Mouse (Mus musculus) kidney, embryonic 15.5 days (tissue): ENCODE measurements at regions not wholly inside any gene's neighbourhood (a gene's known extent, or its start where the extent isn't known, plus 50 kb on each side); places are given as distances from the start of the nearest gene placed in this dataset.
"Not testable (repeated sequence)": the region's sequence is repeated elsewhere in the genome, so short reads cannot be mapped to it uniquely, and the experiment has no call there.

Source experiments
- ATAC-seq: fragments of 200-750 bp; cut with Nextera tagmentation; replicated peaks from 2 replicates; pipeline ENCODE4 v1.8.0; 2017; ENCODE audit warnings: moderate TSS enrichment; ENCODE audit not compliant: low FRiP score
- H3K27ac ChIP-seq: fragments of 300-500 bp; sonication (generic); 2 replicates; pipeline ENCODE4 v1.5.1; 2015; ENCODE audit warnings: mild to moderate bottlenecking, inconsistent platforms
- H3K27me3 ChIP-seq: fragments of 300-500 bp; sonication (generic); 2 replicates; pipeline ENCODE4 v1.6.1; 2015; ENCODE audit warnings: inconsistent platforms
- H3K36me3 ChIP-seq: fragments of 300-500 bp; sonication (generic); 2 replicates; pipeline ENCODE4 v1.6.1; 2015; ENCODE audit warnings: inconsistent platforms
- H3K4me1 ChIP-seq: fragments of 300-500 bp; sonication (generic); 2 replicates; pipeline ENCODE4 v1.6.1; 2015; ENCODE audit warnings: inconsistent platforms
- H3K4me2 ChIP-seq: fragments of 300-500 bp; sonication (generic); 2 replicates; pipeline ENCODE4 v1.6.1; 2015; ENCODE audit warnings: moderate library complexity, mild to moderate bottlenecking, inconsistent platforms
- H3K4me3 ChIP-seq: fragments of 300-500 bp; sonication (generic); replicated peaks from 2 replicates; pipeline ENCODE4 v1.5.1; 2015; ENCODE audit warnings: mild to moderate bottlenecking, inconsistent platforms
- H3K9ac ChIP-seq: fragments of 300-500 bp; sonication (generic); 2 replicates; pipeline ENCODE4 v1.6.1; 2015; ENCODE audit warnings: mild to moderate bottlenecking, inconsistent platforms
- H3K9me3 ChIP-seq: fragments of 300-500 bp; sonication (generic); replicated peaks from 2 replicates; pipeline ENCODE4 v1.6.1; 2016; ENCODE audit warnings: inconsistent platforms
- WGBS: fragments of 180-500 bp; shearing (Covaris S2); methylation state at CpG from one replicate; pipeline ENCODE4 v1.1.7; 2015; ENCODE audit warnings: mixed read lengths; 5-methylcytosine and 5-hydroxymethylcytosine counted together

DNA sequence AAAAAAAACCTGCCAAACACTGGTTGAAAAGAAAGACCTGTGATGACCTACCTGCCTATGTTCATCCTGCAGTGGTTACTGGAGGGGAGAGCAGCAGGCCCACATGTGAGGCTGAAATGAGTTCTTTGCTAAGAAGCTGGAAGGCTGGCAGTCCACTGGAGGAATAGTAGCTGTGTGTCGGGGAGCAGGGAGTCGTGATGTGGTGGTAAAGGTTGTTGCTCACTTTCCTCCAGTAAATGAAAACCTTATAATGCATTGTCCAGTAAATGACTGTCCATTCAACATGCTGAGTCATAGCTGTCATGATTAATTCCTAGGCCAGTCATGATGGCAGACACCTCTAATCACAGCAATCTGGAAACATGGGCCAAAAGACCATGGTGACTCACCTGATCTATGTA is 169.9 kb upstream of the Frmd6 start:
- H3K4me3 ChIP-seq = no peak overlapping the region
- ATAC-seq = no peak
- H3K9ac ChIP-seq = no peak overlapping the region
- WGBS = 85% methylated on average over 2 of the region's 2 CpGs
- H3K9me3 ChIP-seq = no peaks in the 10 kb centered on the region
- H3K27ac ChIP-seq = no peak overlapping the region
- no peaks in the 10 kb centered on the region for H3K27me3 ChIP-seq
- H3K4me2 ChIP-seq = no peak overlapping the region
- no peaks in the 10 kb centered on the region for H3K36me3 ChIP-seq
- peaks cover 2% of the 10 kb centered on the region; the same call in 1 of the 2 replicates for H3K4me1 ChIP-seq

- WGBS = 73% methylated on average over 8 of the region's 8 CpGs
- Histone ChIP-seq H3K36me3 (no peaks in the 10 kb centered on the region), H3K4me1 (peaks cover 2% of the 10 kb centered on the region; the same call in 1 of the 2 replicates), H3K9me3 (no peaks in the 10 kb centered on the region), H3K9ac (no peak overlapping the region), H3K27me3 (no peaks in the 10 kb centered on the region), H3K4me2 (no peak overlapping the region), H3K4me3 (no peak overlapping the region), H3K27ac (no peak overlapping the region)
- ATAC-seq = no peak
Observed at GRCm38 (mm10) chr12:70655900-70656544, 169.3 kb upstream of the Frmd6 start.

DNA sequence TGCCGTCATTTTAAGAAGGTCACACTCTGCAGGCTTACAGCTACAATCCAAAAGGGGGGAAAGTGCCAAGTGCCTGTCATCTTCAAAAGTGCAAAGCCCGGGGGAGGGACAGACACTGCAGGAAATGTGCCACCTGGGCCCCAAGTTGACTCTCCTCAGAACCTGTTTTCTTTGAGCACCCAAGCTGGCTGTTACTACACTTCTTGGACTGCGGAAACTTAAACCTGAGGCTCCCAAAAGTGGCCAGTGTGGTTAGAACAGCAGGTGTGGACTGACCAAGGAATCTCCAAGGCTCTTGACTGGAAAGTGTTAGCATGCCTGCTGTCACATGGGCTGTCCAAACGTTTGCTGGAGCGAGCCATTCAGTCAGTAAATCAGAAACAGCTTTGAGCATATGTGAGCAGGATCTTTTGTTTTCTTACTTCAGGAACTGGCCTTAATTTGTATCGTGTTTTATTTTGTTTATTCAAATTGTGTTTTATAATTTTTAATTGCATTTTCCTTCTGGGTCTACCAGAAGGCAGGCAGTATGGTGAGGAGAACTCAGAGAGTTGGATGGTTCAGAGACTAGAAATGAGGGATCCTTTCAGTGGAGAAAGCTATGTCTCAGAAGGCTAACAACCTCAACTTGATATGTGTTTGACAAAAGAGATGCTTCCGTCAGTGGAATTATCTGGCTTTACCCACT is 168.4 kb upstream of the Frmd6 start:
- ATAC-seq = no peak
- no peak overlapping the region for H3K27ac ChIP-seq
- 45% methylated on average over 7 of the region's 7 CpGs for WGBS
- no peak overlapping the region for H3K4me3 ChIP-seq
- no peak overlapping the region for H3K9ac ChIP-seq
- H3K4me2 ChIP-seq = no peak overlapping the region
- no peaks in the 10 kb centered on the region for H3K27me3 ChIP-seq
- H3K4me1 ChIP-seq = peaks cover 2% of the 10 kb centered on the region; the same call in 1 of the 2 replicates
- no peaks in the 10 kb centered on the region for H3K9me3 ChIP-seq
- no peaks in the 10 kb centered on the region for H3K36me3 ChIP-seq

- Histone ChIP-seq H3K27me3 (no peaks in the 10 kb centered on the region), H3K36me3 (no peaks in the 10 kb centered on the region), H3K9me3 (no peaks in the 10 kb centered on the region), H3K9ac (no peak overlapping the region), H3K4me1 (peaks cover 2% of the 10 kb centered on the region; the same call in 1 of the 2 replicates), H3K4me2 (no peak overlapping the region), H3K4me3 (no peak overlapping the region), H3K27ac (no peak overlapping the region)
- WGBS = 86% methylated on average over 3 of the region's 3 CpGs
- no peak for ATAC-seq
Observed at GRCm38 (mm10) chr12:70657493-70657810, 167.9 kb upstream of the Frmd6 start.

DNA sequence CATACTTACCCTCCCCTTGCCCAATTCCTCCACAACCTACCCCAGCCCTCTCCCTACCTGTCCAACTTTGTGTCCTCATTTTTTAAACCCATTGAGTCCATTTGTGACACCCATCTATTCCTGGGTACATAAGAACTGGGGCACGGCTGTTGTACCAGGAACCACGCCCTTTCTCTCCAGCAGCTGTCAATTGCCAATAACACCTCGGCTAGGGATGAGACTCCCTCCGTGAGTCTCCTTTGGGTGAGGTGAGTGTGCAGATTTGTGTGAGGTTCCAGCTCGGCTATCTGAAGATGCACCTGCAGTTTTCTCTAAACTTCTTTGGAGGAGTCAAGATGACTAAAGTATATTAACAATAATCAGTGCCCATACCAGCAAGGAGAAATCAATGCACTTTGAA is 167.2 kb upstream of the Frmd6 start:
- H3K4me3 ChIP-seq = no peak overlapping the region
- H3K27ac ChIP-seq = no peak overlapping the region
- peaks cover 2% of the 10 kb centered on the region; the same call in 1 of the 2 replicates for H3K4me1 ChIP-seq
- ATAC-seq = no peak
- H3K36me3 ChIP-seq = no peaks in the 10 kb centered on the region
- H3K4me2 ChIP-seq = no peak overlapping the region
- no peaks in the 10 kb centered on the region for H3K9me3 ChIP-seq
- no peak overlapping the region for H3K9ac ChIP-seq
- H3K27me3 ChIP-seq = no peaks in the 10 kb centered on the region
- 87% methylated on average over 5 of the region's 5 CpGs for WGBS

GRCm38 (mm10) chr12:70660388-70660787 is 164.9 kb upstream of the Frmd6 start:
- no peak for ATAC-seq
- Histone ChIP-seq H3K4me1 (peaks cover 2% of the 10 kb centered on the region; the same call in 1 of the 2 replicates), H3K9me3 (no peaks in the 10 kb centered on the region), H3K4me2 (no peak overlapping the region), H3K36me3 (no peaks in the 10 kb centered on the region), H3K27me3 (no peaks in the 10 kb centered on the region), H3K27ac (no peak overlapping the region), H3K9ac (no peak overlapping the region), H3K4me3 (no peak overlapping the region)
- WGBS = 82% methylated on average over 4 of the region's 4 CpGs

DNA sequence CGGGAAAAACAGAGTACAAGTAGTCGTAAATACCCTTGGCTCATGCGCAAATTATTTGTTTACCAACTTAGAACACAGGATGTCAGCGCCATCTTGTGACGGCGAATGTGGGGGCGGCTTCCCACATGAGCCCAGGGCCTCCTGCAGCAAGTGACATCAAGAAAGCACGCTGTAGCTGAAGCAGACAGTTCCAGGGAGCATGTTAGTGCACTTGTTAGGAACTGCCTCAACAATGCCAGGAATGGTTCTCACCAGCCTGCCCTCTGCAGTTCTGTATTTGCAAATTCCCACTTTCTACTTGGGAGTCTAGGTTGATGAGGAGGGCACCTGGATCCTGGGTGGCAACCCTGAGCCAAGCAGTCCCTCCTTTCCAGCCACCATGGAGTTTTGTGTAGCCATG is 157.2 kb upstream of the Frmd6 start:
- 96% methylated on average over 6 of the region's 8 CpGs for WGBS
- ATAC-seq, H3K36me3 ChIP-seq, H3K4me3 ChIP-seq, H3K27ac ChIP-seq, H3K27me3 ChIP-seq, H3K9me3 ChIP-seq, H3K4me2 ChIP-seq, H3K9ac ChIP-seq, H3K4me1 ChIP-seq: not testable (repeated sequence)

- no peak overlapping the region for H3K9ac ChIP-seq
- H3K27me3 ChIP-seq = no peaks in the 10 kb centered on the region
- H3K36me3 ChIP-seq = no peaks in the 10 kb centered on the region
- 89% methylated on average over 7 of the region's 7 CpGs for WGBS
- no peak overlapping the region for H3K27ac ChIP-seq
- no peaks in the 10 kb centered on the region for H3K4me1 ChIP-seq
- no peaks in the 10 kb centered on the region for H3K9me3 ChIP-seq
- H3K4me2 ChIP-seq = no peak overlapping the region
- no peak overlapping the region for H3K4me3 ChIP-seq
- no peak for ATAC-seq
Observed at GRCm38 (mm10) chr12:70672115-70672514, 153.2 kb upstream of the Frmd6 start.

DNA sequence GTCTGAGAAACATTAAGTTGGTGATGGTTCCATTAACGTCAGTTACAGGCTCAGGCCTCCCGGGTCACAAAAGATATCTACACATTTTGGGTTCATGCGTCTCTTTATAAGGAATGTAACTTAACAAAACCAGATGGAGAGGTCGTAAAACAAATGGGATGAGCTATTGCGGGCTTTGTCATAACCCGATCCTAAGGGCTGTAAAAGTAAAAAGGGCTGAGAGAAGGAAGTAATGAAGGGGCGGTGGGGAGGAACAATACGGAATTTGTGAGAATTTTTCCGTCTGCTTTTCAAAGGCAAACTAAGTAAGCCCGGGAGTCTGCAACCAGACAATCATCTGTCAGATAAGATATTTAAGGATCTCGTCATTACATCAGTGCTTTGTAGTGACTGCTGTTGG is 152.1 kb upstream of the Frmd6 start:
- Histone ChIP-seq H3K4me1 (no peaks in the 10 kb centered on the region), H3K27me3 (no peaks in the 10 kb centered on the region), H3K4me2 (no peak overlapping the region), H3K27ac (no peak overlapping the region), H3K4me3 (no peak overlapping the region), H3K9me3 (no peaks in the 10 kb centered on the region), H3K9ac (no peak overlapping the region), H3K36me3 (no peaks in the 10 kb centered on the region)
- WGBS = 59% methylated on average over 11 of the region's 11 CpGs
- ATAC-seq = no peak

- H3K9me3 ChIP-seq = no peaks in the 10 kb centered on the region
- H3K27ac ChIP-seq = no peak overlapping the region
- 78% methylated on average over 2 of the region's 2 CpGs for WGBS
- ATAC-seq = no peak
- H3K4me1 ChIP-seq = no peaks in the 10 kb centered on the region
- H3K27me3 ChIP-seq = no peaks in the 10 kb centered on the region
- H3K36me3 ChIP-seq = no peaks in the 10 kb centered on the region
- H3K9ac ChIP-seq = no peak overlapping the region
- no peak overlapping the region for H3K4me2 ChIP-seq
- H3K4me3 ChIP-seq = no peak overlapping the region
Observed at GRCm38 (mm10) chr12:70674144-70674543, 151.2 kb upstream of the Frmd6 start.

- no peaks in the 10 kb centered on the region for H3K4me1 ChIP-seq
- 83% methylated on average over 6 of the region's 6 CpGs for WGBS
- no peak overlapping the region for H3K27ac ChIP-seq
- no peak for ATAC-seq
- no peaks in the 10 kb centered on the region for H3K27me3 ChIP-seq
- no peak overlapping the region for H3K9ac ChIP-seq
- H3K9me3 ChIP-seq = no peaks in the 10 kb centered on the region
- H3K4me2 ChIP-seq = no peak overlapping the region
- no peak overlapping the region for H3K4me3 ChIP-seq
- H3K36me3 ChIP-seq = no peaks in the 10 kb centered on the region
Observed at GRCm38 (mm10) chr12:70675846-70676245, 149.5 kb upstream of the Frmd6 start.

DNA sequence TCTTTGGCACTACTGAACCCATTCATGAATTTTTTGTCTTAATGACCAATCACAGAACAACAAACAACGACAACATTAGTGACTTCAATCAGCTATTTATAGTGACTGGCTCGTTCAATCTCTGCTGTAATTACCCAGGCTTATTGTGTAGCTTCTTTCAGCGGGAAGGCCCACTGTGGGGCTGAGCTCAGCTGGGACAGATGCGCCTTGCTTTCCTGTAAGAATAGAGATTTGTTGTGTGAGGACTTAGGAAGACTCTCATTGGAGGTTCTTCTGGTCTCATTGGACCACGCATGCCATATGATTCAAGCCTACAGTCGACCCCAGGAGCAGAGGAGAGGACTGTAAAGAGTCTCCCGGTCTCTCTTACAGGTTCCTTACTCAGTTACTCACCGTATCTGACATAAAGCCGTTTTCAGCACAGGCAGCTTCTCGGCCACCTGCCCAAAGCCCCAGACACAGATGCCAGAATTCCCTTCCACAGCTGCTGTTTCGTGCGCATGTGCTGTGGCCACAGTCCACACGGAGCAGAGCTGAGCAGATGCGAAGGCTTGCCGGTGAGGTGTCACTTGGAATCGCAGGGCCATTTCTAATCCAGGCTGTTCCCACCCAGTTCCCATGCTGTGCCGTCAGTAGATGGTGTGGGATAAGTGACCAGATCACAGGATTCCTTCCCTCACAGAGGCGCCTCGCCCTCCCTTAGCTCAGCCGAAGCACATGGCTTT is 145.5 kb upstream of the Frmd6 start:
- Histone ChIP-seq H3K4me2 (no peak overlapping the region), H3K27me3 (no peaks in the 10 kb centered on the region), H3K27ac (no peak overlapping the region), H3K9ac (no peak overlapping the region), H3K4me3 (no peak overlapping the region), H3K4me1 (no peaks in the 10 kb centered on the region), H3K9me3 (no peaks in the 10 kb centered on the region), H3K36me3 (no peaks in the 10 kb centered on the region)
- ATAC-seq = no peak
- 80% methylated on average over 20 of the region's 20 CpGs for WGBS
